Mouse (Mus musculus) layer of hippocampus, adult 11-12 months (tissue): ENCODE results near the gene Zfp82.

Source experiments
- DNase-seq: peaks from one replicate; pipeline ENCODE4 v3.0.0; 2022; ENCODE audit warnings: low spot score

Gene Zfp82

DNA sequence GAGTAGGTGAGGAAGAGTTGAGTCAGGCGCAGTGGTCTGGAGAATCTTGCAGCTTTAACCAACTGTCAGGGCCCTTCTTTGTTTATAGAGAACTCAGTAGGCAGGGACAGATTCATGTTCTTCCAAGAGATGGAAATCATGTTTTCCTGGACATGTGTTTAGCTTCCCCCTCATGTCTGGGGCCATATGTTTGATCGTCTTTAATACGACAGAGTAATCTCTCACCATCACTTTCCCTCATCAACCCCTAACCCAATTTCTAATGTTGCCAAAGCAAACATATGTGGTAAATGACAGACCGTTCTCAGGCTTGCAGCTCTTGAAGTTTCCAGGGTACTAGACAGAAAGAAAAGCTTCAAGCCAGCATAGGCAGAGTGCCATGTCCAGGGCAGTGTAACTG, 24.6 kb downstream of the Zfp82 start:
- DNase-seq: peak; percentile 29

DNA sequence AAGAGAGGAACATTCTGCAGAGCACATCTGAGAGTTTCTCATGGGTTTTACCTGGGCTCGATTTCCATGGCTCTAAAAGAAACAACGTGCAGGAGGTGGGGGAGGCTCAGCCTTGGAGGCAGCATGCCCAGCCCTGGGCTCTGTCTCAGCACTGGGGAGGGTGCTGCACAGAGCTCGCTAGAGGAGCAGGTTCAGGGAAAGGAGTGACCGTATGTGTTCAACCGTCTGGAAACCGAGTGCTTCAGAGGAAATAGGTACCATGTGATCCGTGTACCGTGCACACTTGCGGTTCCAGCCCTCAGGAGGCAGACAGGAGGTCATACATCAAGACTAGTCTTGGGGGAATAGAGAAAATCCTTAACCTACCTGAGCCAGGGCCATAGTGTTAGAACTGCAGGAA, 28.3 kb downstream of the Zfp82 start:
- no peak for DNase-seq

DNA sequence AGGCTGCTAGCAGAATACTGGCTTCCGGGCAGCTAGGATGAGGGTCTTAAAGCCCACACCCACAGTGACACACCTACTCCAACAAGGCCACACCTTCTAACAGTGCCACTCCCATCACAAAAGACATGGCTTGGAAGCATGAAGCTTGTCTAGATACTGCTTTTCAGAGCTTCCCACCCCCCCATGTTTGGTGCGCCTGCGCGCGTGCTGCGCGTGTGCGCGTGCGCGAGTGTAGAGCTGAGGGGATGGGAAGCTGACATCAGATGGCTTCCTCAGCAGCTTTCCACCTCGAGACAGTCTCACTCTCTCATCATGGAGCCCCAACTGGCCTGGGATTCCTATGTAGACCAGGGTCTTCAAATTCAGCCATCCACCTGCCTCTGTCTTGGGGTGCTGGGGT, 38.4 kb downstream of the Zfp82 start:
- DNase-seq: no peak

DNA sequence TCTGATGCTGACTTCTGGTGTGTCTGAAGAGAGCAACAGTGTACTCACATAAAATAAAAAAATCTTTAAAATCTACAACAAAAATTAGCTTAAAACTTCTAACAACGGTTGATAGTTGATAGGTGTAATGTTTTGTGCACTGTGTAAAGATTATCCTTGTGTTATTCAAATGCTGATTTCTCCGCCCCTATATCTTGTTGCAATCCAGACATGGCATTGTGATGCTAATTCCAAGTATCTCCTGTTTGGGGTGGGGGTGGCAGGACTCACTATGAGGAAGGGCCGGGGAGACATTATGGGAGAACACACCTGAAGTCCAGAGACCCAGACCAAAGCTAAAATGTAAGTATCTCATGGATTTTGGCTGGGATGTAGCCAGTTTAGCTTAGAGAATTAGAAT, 41.3 kb downstream of the Zfp82 start:
- no peak for DNase-seq

DNA sequence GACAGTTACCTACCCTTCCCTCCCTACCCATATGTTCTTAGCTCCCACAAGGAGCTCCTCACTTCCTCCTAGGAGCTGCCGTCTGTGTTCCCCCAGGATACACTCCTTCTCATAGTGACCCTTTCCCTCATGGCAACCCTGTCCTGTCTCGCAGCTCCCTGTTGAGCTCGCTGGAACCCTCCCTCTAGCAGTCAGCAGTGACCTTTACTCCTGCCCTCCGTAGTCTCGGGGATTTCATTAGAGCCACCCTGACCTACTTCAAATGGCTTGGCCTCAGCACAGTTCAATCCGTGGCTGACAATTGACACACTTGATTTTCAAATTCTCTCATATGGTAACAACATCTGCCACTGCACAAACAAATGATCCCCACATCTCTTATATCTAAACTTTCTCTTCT, 42.0 kb downstream of the Zfp82 start:
- no peak for DNase-seq

DNA sequence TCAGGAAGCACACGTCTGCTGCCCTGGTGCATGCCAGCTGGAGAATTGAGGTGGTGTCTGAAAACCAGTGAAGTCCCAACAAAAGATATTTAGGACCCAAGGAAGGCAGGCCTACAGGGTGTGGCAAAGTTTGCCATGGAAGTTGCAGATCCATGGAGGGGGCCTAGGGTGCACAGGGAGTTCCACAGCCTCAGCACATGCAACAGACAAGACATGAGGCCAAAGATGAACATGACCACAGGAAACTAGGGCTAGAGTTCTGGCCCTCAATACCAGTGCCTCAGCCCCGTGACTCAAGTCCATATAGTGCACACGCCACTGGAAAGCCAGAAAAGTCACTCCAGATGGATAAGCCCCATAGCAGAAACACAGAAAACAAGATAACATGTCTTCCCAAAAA, 44.1 kb downstream of the Zfp82 start:
- DNase-seq: no peak

DNA sequence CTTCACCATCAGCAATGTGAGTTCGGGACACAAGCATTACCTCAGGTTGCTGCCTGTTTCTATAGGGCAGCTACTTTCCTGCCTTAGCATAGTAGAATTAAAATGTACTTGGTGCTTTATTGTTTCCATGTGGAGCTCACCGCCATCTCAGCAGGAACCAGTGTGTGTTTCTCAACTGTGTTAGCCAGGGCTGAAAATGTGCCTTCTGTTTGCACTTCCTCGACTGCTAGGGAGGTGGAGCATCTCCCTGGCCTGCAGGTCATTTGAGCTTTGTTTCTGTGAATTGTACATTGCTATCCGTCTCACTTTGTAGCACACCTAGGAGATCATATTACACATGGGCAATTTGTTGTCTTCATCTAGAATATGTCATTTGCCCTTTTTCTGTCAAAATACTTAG, 45.4 kb downstream of the Zfp82 start:
- no peak for DNase-seq

DNA sequence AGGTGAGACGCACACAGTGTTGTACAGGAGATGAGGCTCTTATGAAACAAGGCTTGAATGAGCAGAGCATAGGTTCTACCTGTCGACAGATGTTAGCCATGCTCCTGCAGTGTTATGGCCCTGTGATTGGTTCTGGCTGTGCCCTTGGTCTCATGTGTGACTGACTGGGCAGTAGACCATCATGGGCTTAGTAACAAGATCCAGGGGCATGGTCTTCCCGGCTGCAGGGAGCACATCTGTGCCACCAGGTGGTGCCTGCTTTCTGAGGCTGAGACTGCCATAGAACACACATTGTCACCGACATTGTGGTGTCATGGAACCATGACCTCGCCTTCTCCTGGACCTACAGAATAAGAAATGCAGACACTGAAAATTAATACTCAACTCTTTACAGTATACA, 47.3 kb downstream of the Zfp82 start:
- no peak for DNase-seq

DNA sequence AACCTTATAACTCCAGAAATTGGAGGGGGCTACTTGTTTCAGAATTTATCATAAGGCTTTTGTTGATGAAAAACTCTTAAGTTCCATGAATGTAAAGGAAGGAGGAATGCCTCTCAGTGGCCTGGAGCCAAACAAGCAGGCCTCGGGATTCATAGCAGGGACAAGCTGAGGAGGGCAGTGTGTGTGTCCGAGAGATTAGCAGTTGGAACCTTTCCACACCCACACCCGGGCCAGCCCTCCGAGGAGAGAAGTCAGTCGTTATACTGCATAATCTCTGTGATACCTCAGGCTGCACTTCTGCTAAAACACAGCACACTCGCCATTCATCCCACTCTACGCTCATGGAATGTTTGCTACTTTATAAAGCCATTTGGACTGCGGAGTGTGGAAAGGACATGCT, 48.9 kb downstream of the Zfp82 start:
- DNase-seq: no peak

DNA sequence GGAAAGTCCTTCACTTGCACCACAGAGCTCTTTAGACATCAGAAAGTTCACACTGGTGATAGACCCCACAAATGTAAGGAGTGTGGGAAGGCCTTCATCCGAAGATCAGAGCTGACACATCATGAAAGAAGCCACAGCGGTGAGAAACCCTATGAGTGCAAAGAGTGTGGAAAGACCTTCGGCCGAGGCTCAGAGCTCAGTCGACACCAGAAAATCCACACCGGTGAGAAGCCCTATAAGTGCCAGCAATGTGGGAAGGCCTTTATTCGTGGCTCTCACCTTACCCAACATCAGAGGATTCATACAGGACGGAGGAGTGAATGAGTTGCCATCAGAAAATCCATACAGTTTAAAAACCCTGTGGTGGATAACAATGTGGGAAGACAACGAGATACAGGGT, 49.4 kb downstream of the Zfp82 start:
- no peak for DNase-seq

DNA sequence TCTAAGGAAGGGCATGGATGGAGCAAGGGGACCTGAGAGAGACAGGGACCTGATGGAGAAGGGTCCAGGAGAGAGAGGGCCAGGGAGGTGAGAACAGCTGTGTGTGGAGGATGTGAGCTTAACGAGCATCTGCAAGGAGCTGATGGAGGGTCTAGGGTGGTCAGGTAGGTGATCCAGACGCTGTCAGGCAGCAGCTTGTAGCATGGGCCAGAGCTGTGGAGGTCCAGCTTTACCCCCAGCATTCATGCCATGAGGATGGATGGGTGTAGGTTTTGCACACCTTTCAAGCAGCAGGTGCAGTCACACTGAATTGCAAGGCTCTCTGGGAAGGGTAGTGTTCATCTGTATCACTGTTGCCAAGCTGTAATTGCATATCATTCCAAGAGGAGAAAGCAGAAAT, 53.2 kb downstream of the Zfp82 start:
- no peak for DNase-seq

DNA sequence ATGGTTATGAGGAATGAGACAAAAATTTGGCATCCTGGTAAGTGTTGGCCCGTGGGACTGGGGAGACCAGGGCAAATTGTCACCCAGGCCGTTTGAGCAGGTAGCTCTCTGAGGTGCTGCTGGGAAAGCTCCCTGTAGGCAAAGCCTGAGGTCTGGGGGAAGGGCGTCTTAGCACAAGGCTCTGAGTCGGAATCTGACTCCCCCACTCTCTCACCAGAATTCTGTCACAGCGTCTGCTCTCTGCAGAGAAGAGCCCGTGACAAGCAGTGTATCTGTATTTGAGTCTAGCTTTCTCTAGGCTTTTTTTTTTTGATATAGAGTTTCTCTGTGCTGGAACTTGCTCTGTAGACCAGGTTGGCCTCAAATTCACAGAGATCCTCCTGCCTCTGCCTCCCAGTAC, 55.5 kb downstream of the Zfp82 start:
- DNase-seq: no peak

DNA sequence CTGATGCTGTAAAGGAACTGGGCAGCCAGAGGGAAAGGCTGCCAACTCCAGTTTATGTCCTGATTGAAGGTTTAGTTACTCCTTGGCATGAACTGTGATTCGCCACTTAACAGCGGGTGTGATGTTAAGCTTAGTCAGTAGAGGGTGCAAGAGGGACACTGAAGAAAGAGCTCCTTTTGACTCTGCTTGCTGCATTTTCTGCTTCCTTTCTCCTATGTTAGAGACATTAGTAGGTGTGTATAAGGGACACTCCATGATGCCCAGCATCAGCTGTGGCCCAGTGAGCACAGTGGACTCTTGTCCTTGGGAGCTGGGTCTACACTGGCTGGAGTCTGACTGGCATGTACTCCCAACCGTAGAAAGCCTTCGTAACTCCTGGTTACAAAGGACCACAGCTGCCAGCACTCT, 59.7 kb downstream of the Zfp82 start:
- peak; percentile 67 for DNase-seq

DNA sequence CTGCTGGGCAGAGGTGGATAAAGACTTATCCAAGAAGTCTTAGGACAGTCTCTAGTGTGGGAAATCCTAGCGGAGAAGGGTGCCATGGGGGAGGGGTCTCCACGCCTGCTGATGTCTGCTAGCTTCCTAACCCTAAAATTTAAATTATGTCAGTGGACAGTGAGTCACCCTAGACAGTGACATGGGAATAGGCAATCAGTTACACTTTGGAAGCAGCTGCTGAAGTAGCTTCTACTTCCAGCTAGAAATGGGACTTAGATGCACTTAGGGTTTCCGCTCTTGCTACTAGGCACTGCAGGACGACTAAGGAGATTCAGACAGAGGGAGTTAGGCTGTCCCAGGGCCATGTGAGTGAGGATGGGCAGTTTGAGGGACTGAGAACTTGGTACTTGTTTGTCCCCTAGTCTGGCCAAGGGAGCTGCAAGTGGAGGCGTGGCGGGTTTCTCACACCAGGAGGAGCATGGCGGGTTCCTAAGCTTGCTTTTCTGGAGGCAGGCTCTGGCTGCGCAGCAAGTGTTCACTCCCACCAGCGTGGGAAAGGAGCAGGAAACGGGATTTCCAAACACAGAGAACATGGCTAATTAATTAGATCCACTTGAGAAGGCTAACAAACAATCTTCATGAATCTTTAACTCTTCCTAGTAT, 62.0 kb downstream of the Zfp82 start:
- no peak for DNase-seq

DNA sequence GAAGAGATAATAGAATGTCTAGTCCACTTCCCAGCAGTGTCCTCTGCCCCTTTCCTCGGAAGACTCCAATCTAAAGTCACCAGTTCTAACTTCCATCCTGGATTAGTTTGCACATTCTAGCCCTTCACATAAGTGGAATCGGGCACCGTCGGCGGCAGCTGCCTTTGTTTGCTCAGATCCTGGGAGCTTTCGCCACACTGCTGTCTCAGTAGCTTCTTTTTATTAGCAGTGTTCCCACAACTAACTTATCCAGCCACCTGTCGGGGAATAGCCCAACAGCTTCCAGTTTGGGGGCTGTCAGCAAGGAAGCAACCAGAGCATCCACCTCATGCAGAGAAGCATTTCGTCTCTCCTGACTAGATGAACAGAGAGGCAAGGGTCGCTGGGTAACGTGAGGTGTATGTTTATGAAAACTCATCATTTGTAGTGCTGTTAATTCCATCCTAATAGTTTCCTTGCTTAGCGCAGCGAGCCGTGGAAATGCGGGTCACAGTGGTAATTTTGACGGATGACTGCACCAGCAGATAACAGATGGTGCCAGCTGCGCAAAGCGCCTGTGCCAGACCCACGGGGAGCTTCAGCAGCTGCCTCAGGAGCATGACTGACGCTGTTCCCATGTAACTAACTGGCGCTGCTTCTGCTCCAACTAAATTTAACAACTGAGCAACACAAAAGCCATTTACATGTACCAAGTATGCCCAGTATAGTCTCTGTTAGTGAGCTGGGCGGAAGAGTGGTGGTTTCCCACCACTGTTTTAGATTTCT, 63.2 kb downstream of the Zfp82 start:
- peak; percentile 42 for DNase-seq

DNA sequence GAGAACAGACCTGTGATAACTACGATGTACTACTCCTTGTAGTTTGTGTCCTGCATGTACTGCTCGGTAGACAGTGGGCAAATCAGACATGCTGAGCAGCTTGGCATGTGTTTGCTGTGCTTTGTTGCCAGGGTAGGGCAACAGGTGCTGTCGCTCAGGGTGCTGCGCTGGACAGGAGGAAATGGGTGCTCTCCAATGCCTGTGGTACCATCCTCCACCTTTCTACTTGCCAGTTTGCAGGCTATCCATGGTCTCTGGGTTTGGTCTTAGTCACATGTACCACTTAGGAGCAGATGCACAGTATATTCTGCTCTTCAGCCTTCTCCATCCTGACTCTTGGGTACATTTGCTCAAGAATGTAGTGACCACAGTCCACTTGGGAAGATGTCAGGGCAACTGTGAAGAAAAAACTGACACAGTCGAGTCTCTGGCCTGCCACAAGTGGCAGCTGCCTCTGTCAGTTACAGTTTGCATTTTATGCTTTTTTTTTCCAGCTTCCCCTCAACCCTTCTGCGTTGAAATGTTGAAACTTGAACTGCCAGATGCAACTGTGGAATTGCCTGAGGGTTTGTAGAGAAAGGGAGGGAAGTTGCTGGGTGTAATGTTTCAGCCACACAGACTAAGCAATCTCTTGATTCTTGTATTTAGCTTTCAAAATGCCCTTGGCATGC, 64.5 kb downstream of the Zfp82 start:
- DNase-seq: no peak

DNA sequence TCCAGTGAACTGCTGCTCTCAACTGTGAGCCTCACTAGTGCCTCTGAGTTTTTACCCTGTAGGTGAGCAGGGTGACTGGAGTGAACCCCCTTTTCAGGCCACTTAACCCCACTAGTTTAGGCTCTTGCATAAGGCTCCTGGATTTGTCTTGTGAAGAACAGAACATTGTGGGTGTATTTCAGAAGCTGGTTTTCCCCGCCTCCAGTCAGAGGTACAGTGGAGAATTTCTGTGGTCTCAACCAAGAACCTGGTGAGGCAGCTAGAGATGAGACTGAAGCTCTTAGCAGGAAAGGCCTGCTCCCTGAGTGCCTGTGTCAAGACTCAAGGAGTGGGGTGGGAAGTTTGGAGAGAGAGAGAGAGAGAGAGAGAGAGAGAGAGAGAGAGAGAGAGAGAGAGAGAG, 65.1 kb downstream of the Zfp82 start:
- DNase-seq: no peak
